Mouse (Mus musculus) embryonic facial prominence, embryonic 12.5 days (tissue): ENCODE results near the gene Ifitm2. TPM values are rescaled to one million over a fixed set of nuclear protein-coding genes. Genes with fewer than 3 reads are reported as not detected.
"Not testable (repeated sequence)": the region's sequence is repeated elsewhere in the genome, so short reads cannot be mapped to it uniquely, and the experiment has no call there.

Source experiments
- ATAC-seq: fragments of 200-750 bp; cut with Nextera tagmentation; 2 replicates; pipeline ENCODE4 v1.8.0; 2017; ENCODE audit not compliant: insufficient number of reproducible peaks, insufficient read depth, low FRiP score, low TSS enrichment
- H3K27ac ChIP-seq: fragments of 300-500 bp; sonication (generic); 2 replicates; pipeline ENCODE4 v1.5.1; 2016; ENCODE audit warnings: mild to moderate bottlenecking
- H3K27me3 ChIP-seq: fragments of 300-500 bp; sonication (generic); 2 replicates; pipeline ENCODE4 v1.6.1; 2016; ENCODE audit warnings: mild to moderate bottlenecking, moderate library complexity
- H3K36me3 ChIP-seq: fragments of 300-500 bp; sonication (generic); 2 replicates; pipeline ENCODE4 v1.6.1; 2016; ENCODE audit warnings: mild to moderate bottlenecking
- H3K4me1 ChIP-seq: fragments of 300-500 bp; sonication (generic); 2 replicates; pipeline ENCODE4 v1.6.1; 2016
- H3K4me2 ChIP-seq: fragments of 300-500 bp; sonication (generic); replicated peaks from 2 replicates; pipeline ENCODE4 v1.6.1; 2016; ENCODE audit warnings: mild to moderate bottlenecking, moderate library complexity
- H3K4me3 ChIP-seq: fragments of 300-500 bp; sonication (generic); 2 replicates; pipeline ENCODE4 v1.5.1; 2016; ENCODE audit warnings: mild to moderate bottlenecking
- H3K9ac ChIP-seq: fragments of 300-500 bp; sonication (generic); 2 replicates; pipeline ENCODE4 v1.6.1; 2016; ENCODE audit warnings: mild to moderate bottlenecking, moderate library complexity
- H3K9me3 ChIP-seq: fragments of 300-500 bp; sonication (generic); 2 replicates; pipeline ENCODE4 v1.6.1; 2016; ENCODE audit warnings: mild to moderate bottlenecking, moderate library complexity
- WGBS: fragments of 180-500 bp; shearing (Covaris S2); methylation state at CpG from one replicate; pipeline ENCODE4 v1.1.7; 2016; 5-methylcytosine and 5-hydroxymethylcytosine counted together
- polyA plus RNA-seq: library from polyadenylated mRNA; unstranded; fragments of >200 nt; fragmentation: Nextera tagmentation; extraction: Ambion mirVana; gene quantifications from 2 replicates; pipeline ENCODE4 v1.2.1, GENCODE M21; 2016

Ifitm2 gene
- polyA plus RNA-seq, 1 experiment from 2014 or later: 864 TPM

- H3K27ac ChIP-seq: no peak overlapping the region
- H3K27me3 ChIP-seq: no peaks in the 10 kb centered on the region
- no peak overlapping the region for H3K4me2 ChIP-seq
- H3K4me3 ChIP-seq: no peak overlapping the region
- H3K36me3 ChIP-seq: no peaks in the 10 kb centered on the region
- 0 out of 2 replicates have a peak, but pooled peaks cover 3% of the 10 kb centered on the region for H3K4me1 ChIP-seq
- no peak for ATAC-seq
- WGBS: 80% methylated on average over 17 of the region's 17 CpGs
- no peaks in the 10 kb centered on the region for H3K9me3 ChIP-seq
- H3K9ac ChIP-seq: no peak overlapping the region
Measured at GRCm38 (mm10) chr7:140987182-140988138, 31.7 kb upstream of the Ifitm2 start.

- ATAC-seq: no peak
- Histone ChIP-seq H3K9me3 (no peaks in the 10 kb centered on the region), H3K36me3 (no peaks in the 10 kb centered on the region), H3K27ac (no peak overlapping the region), H3K4me3 (no peak overlapping the region), H3K27me3 (no peaks in the 10 kb centered on the region), H3K9ac (no peak overlapping the region), H3K4me1 (no peaks in the 10 kb centered on the region), H3K4me2 (no peak overlapping the region)
- 88% methylated on average over 7 of the region's 7 CpGs for WGBS
Measured at GRCm38 (mm10) chr7:140982971-140983370, 27.2 kb upstream of the Ifitm2 start.

GRCm38 (mm10) chr7:140981704-140982103 is 25.9 kb upstream of the Ifitm2 start:
- H3K27me3 ChIP-seq: no peaks in the 10 kb centered on the region
- no peak overlapping the region for H3K4me3 ChIP-seq
- no peak overlapping the region for H3K4me2 ChIP-seq
- H3K36me3 ChIP-seq: no peaks in the 10 kb centered on the region
- H3K9me3 ChIP-seq: no peaks in the 10 kb centered on the region
- ATAC-seq: no peak
- no peaks in the 10 kb centered on the region for H3K4me1 ChIP-seq
- no peak overlapping the region for H3K27ac ChIP-seq
- WGBS: 80% methylated on average over 8 of the region's 8 CpGs
- H3K9ac ChIP-seq: no peak overlapping the region

GRCm38 (mm10) chr7:140976720-140977119 is 20.9 kb upstream of the Ifitm2 start:
- ATAC-seq, H3K4me3 ChIP-seq, H3K27me3 ChIP-seq, H3K36me3 ChIP-seq, H3K4me2 ChIP-seq, H3K9ac ChIP-seq, H3K9me3 ChIP-seq, H3K27ac ChIP-seq: not testable (repeated sequence)
- 85% methylated on average over 9 of the region's 9 CpGs for WGBS
- H3K4me1 ChIP-seq: peaks cover 13% of the 10 kb centered on the region

- no peaks in the 10 kb centered on the region for H3K9me3 ChIP-seq
- no peak overlapping the region for H3K4me3 ChIP-seq
- no peaks in the 10 kb centered on the region for H3K36me3 ChIP-seq
- H3K4me2 ChIP-seq: no peak overlapping the region
- H3K4me1 ChIP-seq: peaks cover 20% of the 10 kb centered on the region
- no peaks in the 10 kb centered on the region for H3K27me3 ChIP-seq
- WGBS: 27% methylated on average over 3 of the region's 3 CpGs
- no peak overlapping the region for H3K9ac ChIP-seq
- no peak for ATAC-seq
- H3K27ac ChIP-seq: no peak overlapping the region
Measured at GRCm38 (mm10) chr7:140975465-140975864, 19.7 kb upstream of the Ifitm2 start.

- Histone ChIP-seq H3K9me3 (no peaks in the 10 kb centered on the region), H3K9ac (no peak overlapping the region), H3K4me1 (peaks cover 20% of the 10 kb centered on the region), H3K36me3 (no peaks in the 10 kb centered on the region), H3K4me2 (no peak overlapping the region), H3K27ac (no peak overlapping the region), H3K27me3 (no peaks in the 10 kb centered on the region), H3K4me3 (no peak overlapping the region)
- 14% methylated on average over 9 of the region's 9 CpGs for WGBS
- ATAC-seq: no peak
Measured at GRCm38 (mm10) chr7:140974940-140975339, 19.2 kb upstream of the Ifitm2 start.

- H3K4me1 ChIP-seq: peaks cover 20% of the 10 kb centered on the region
- no peak for ATAC-seq
- 32% methylated on average over 14 of the region's 14 CpGs for WGBS
Measured at GRCm38 (mm10) chr7:140973396-140974165, 17.8 kb upstream of the Ifitm2 start.

GRCm38 (mm10) chr7:140971479-140972171 is 15.8 kb upstream of the Ifitm2 start:
- no peaks in the 10 kb centered on the region for H3K36me3 ChIP-seq
- peak; percentile 25; the same call in 1 of the 2 replicates for ATAC-seq
- H3K27me3 ChIP-seq: no peaks in the 10 kb centered on the region
- no peaks in the 10 kb centered on the region for H3K9me3 ChIP-seq
- no peak overlapping the region for H3K27ac ChIP-seq
- H3K4me1 ChIP-seq: peaks cover 27% of the 10 kb centered on the region
- no peak overlapping the region for H3K9ac ChIP-seq
- 70% methylated on average over 8 of the region's 8 CpGs for WGBS
- no peak overlapping the region for H3K4me3 ChIP-seq
- H3K4me2 ChIP-seq: no peak overlapping the region

More at GRCm38 (mm10) chr7:140973396-140974165, 17.8 kb upstream of the Ifitm2 start:
- Histone ChIP-seq H3K27me3 (no peaks in the 10 kb centered on the region), H3K9me3 (no peaks in the 10 kb centered on the region), H3K27ac (0 out of 2 replicates have a peak overlapping the region, but pooled peaks have one; percentile 47), H3K36me3 (no peaks in the 10 kb centered on the region), H3K4me3 (no peak overlapping the region), H3K9ac (no peak overlapping the region), H3K4me2 (no peak overlapping the region)

- Histone ChIP-seq H3K4me2 (no peak overlapping the region), H3K27ac (no peak overlapping the region), H3K4me3 (no peak overlapping the region), H3K9ac (no peak overlapping the region), H3K27me3 (no peaks in the 10 kb centered on the region), H3K4me1 (peaks cover 27% of the 10 kb centered on the region), H3K36me3 (no peaks in the 10 kb centered on the region), H3K9me3 (no peaks in the 10 kb centered on the region)
- 45% methylated on average over 7 of the region's 7 CpGs for WGBS
- ATAC-seq: 0 out of 2 replicates have a peak, but pooled peaks have one; percentile 45
Measured at GRCm38 (mm10) chr7:140970931-140971330, 15.1 kb upstream of the Ifitm2 start.

GRCm38 (mm10) chr7:140968710-140969109 is 12.9 kb upstream of the Ifitm2 start:
- H3K36me3 ChIP-seq, H3K4me3 ChIP-seq, H3K9me3 ChIP-seq, H3K4me2 ChIP-seq, ATAC-seq, H3K9ac ChIP-seq, H3K27ac ChIP-seq, H3K27me3 ChIP-seq: not testable (repeated sequence)
- peaks cover 20% of the 10 kb centered on the region for H3K4me1 ChIP-seq
- 27% methylated on average over 3 of the region's 3 CpGs for WGBS

GRCm38 (mm10) chr7:140967862-140968591 is 12.2 kb upstream of the Ifitm2 start:
- Histone ChIP-seq H3K27ac (peak overlapping the region; percentile 42; the same call in 1 of the 2 replicates), H3K36me3 (no peaks in the 10 kb centered on the region), H3K9me3 (no peaks in the 10 kb centered on the region), H3K9ac (no peak overlapping the region), H3K4me3 (no peak overlapping the region), H3K27me3 (no peaks in the 10 kb centered on the region), H3K4me1 (peaks cover 14% of the 10 kb centered on the region; the same call in 1 of the 2 replicates), H3K4me2 (peak overlapping the region; percentile 30; the same call in 1 of the 2 replicates)
- 7% methylated on average over 14 of the region's 14 CpGs for WGBS
- peak; percentile 58; the same call in 1 of the 2 replicates for ATAC-seq
